Mouse (Mus musculus): ENCODE measurements around the gene E2f3. TPM values are rescaled to one million over a fixed set of nuclear protein-coding genes. Genes with fewer than 3 reads are reported as not detected.

E2f3 gene
- total RNA-seq, 2 experiments from 2014 or later = 11.0 to 14.2 TPM

GRCm38 (mm10) chr13:29916561-29916960 is 69.3 kb downstream of the E2f3 start:
- DNase-seq = no peak

- no peak for DNase-seq
These were observed 72.3 kb downstream of the E2f3 start for GRCm38 (mm10) chr13:29913606-29914005.

DNA sequence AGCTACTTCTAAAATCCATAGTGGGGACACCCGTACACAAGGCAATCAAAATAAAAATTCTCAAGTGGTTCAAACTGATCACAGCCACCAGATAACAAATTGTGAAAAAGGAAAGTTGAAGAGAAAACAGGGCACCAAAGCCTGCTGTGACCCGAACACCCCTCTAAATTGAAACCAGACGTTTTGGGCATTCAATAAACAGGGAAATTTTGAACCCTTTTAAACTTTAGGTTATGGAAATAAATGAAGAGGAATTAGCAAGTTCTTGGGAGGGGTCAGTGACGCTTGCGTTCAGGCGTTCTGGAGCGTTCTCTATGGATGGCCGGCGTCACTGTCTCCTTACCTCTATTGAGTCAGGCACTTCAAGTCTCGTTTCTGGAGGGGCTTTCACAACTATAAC is 72.8 kb downstream of the E2f3 start:
- no peak for DNase-seq

GRCm38 (mm10) chr13:29912251-29912650 is 73.6 kb downstream of the E2f3 start:
- DNase-seq = no peak

DNA sequence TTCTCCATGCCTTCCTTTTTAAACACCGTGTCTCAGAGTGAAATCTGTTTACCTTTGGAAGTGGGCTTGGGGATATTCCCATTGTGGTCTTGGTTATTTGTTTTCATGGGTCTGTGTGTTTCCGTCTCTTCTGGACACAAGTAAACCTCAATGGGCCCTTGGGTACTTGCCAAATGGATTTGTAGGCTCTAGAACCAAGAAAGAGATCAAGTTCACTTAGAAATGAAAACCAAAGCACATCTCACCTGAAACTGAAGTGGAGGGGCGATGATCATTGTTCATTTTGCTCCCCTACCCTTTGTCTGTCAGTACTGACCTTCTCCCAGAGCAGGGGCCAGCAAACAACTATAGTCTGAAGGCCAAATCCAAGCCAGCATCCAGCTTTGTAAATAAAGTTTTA is 74.7 kb downstream of the E2f3 start:
- no peak for DNase-seq

GRCm38 (mm10) chr13:29908431-29908830 is 77.4 kb downstream of the E2f3 start:
- no peak for DNase-seq

DNA sequence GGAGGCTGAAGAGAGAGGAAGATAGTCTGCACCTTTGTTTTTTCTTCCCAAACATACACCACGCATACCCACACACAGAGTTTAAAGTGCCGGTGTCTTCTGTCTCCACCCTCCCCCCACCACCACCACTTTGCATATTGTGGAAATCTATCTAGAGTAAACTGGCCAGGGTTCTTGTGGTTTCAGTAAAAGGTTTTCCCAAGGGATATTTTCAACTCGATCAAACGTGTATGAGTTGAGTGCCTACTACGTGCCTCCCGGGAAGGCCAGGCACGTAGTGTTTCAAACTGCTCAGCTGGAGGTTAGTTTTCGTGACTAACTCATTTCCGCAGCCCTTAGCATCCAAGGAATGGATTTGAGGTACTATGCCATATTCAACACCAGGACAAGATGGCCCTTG is 77.9 kb downstream of the E2f3 start:
- no peak for DNase-seq

- no peak for DNase-seq
These were observed 79.1 kb downstream of the E2f3 start for GRCm38 (mm10) chr13:29906734-29907133.

GRCm38 (mm10) chr13:29903341-29903740 is 82.5 kb downstream of the E2f3 start:
- no peak for DNase-seq

DNA sequence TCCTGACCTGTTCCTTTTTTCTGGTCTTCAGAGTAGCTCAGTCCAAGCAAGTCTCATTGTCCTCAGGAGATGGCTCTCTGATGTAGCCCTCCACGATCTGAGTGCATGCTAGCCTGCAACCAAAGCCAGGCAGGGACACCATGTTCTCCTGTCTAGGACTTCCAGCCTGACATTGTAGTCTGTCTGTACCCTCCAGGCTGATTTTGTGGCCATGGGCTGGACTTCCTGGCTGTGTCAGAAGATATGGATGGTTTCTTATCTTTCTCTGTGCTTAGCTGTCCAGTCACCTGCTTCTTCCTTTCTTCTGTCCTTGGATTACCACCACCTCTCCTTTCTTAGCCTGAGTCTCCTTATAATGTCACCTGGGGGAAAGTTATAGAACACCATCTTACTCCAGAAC is 83.2 kb downstream of the E2f3 start:
- no peak for DNase-seq

- no peak for DNase-seq
These were observed 84.2 kb downstream of the E2f3 start for GRCm38 (mm10) chr13:29901641-29902040.

DNA sequence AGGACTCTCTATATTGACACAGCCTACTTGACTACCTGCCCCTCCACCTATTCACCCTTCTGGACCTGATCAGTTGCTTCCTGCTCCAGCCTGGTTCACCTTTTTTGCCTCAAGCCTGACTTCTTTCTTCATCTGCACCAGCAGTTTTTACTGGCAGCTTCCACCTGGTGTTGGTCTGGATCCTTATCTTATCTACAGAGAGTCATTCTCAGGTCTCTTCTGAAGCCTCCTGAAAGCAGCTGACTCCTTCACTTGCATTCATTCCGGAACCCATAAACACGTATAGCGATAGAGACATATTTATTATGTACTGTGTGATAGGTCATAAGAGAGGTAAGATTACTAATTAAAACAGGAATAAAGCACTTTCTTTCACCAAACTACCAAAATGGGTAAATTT is 119.1 kb downstream of the E2f3 start:
- no peak for DNase-seq

DNA sequence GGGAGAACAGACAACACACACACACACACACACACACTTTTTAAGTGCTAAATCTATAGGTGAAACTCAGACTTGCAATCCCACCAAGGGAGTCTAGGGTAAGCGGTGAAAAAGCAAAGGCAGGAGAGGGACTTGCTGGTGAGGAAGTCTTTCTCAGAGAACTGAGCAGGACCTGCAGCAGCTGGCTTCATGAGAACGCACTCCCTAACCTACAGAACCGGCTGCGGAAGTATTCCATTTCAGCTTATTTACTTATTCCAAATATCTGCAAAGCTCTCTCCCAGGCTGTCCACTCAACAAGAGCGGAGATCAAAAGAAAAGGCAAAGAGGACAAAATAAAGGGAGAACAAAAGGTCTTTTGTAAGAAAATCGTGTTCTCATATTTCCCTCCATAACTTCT is 121.5 kb downstream of the E2f3 start:
- DNase-seq = no peak

DNA sequence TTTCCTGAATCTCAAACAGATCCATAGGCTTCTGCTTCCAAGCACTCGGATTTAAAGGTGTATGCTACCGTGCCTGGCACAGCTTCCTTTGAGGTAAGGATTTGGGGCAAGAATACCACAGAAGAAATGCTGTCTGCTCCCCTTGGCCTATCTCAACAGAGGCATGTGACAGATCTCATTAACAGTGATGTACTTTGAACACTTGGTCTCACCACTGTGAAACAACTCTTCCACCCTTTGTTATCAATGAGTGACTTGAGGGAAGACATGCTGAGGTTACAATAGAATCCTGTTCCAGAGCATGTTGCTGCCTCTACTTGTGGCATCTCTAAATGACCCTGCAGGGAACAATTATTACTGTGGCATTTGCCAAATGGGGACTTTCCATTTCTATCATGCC is 125.8 kb downstream of the E2f3 start:
- DNase-seq = no peak

GRCm38 (mm10) chr13:29857436-29857835 is 128.4 kb downstream of the E2f3 start:
- DNase-seq = no peak

Other genes with a start within 250 kb of the E2f3 start
- 10 to 100 TPM; 28.5 to 29.4 TPM for gene Cdkal1, start 130.4 kb downstream of the E2f3 start, total RNA-seq (2021)
- gene Mboat1, start 150.4 kb upstream of the E2f3 start, total RNA-seq (2021) = 1 to 10 TPM; 7.4 to 7.6 TPM